Mouse (Mus musculus) limb, embryonic 10.5 days (tissue): ENCODE data around the gene Tardbp. TPM values are rescaled to one million over a fixed set of nuclear protein-coding genes. Genes with fewer than 3 reads are reported as not detected.

Experiments
- DNase-seq: peaks from one replicate; pipeline ENCODE4 v3.0.0-alpha.2; 2017; ENCODE audit warnings: low spot score
- H3K27ac ChIP-seq: fragments of 300-500 bp; sonication (generic); 2 replicates; pipeline ENCODE4 v1.5.1; 2016; ENCODE audit warnings: mild to moderate bottlenecking
- H3K27me3 ChIP-seq: fragments of 300-500 bp; sonication (generic); 2 replicates; pipeline ENCODE4 v1.6.1; 2016; ENCODE audit warnings: low read depth, mild to moderate bottlenecking; ENCODE audit not compliant: poor library complexity, severe bottlenecking
- H3K36me3 ChIP-seq: fragments of 300-500 bp; sonication (generic); 2 replicates; pipeline ENCODE4 v1.6.1; 2016; ENCODE audit warnings: mild to moderate bottlenecking, moderate library complexity
- H3K4me1 ChIP-seq: fragments of 300-500 bp; sonication (generic); 2 replicates; pipeline ENCODE4 v1.6.1; 2016
- H3K4me3 ChIP-seq: fragments of 300-500 bp; sonication (generic); 2 replicates; pipeline ENCODE4 v1.5.1; 2016; ENCODE audit warnings: mild to moderate bottlenecking, moderate library complexity
- H3K9me3 ChIP-seq: fragments of 300-500 bp; sonication (generic); replicated peaks from 2 replicates; pipeline ENCODE4 v1.6.1; 2016; ENCODE audit warnings: mild to moderate bottlenecking
- WGBS: fragments of 180-500 bp; shearing (Covaris S2); methylation state at CpG from one replicate; pipeline ENCODE4 v1.1.7; 2016; 5-methylcytosine and 5-hydroxymethylcytosine counted together
- polyA plus RNA-seq: library from polyadenylated mRNA; unstranded; fragments of >200 nt; fragmentation: Nextera tagmentation; extraction: Ambion mirVana; gene quantifications from 2 replicates; pipeline ENCODE4 v1.2.1, GENCODE M21; 2016

The Tardbp gene
- polyA plus RNA-seq, 1 experiment from 2014 or later: 455 TPM

DNA sequence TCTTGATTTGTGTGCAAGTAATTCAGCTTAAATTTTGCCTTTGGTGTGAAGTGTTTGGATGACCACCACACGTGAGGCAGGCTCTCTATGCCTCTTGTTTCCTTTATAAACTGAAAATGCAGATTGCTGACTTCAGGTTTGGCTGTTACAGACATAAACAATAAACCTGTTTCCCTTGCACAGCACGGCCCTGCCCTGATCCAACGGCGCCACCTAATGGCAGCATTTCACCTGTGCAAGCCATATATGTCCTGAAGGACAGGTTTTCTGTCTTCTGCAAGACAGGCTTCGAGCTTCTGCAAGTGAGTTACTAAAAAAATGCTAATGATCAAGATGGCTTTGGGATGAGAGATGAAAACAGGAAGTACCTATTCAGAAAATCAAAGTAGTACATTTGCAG is 19.1 kb downstream of the Tardbp start:
- no peaks in the 10 kb centered on the region for H3K27me3 ChIP-seq
- peaks cover 48% of the 10 kb centered on the region for H3K36me3 ChIP-seq
- H3K27ac ChIP-seq: no peak overlapping the region
- WGBS: 28% methylated on average over 5 of the region's 5 CpGs
- H3K9me3 ChIP-seq: no peaks in the 10 kb centered on the region
- H3K4me3 ChIP-seq: no peak overlapping the region
- H3K4me1 ChIP-seq: no peaks in the 10 kb centered on the region; the same call in 1 of the 2 replicates
- peak; percentile 64 for DNase-seq

DNA sequence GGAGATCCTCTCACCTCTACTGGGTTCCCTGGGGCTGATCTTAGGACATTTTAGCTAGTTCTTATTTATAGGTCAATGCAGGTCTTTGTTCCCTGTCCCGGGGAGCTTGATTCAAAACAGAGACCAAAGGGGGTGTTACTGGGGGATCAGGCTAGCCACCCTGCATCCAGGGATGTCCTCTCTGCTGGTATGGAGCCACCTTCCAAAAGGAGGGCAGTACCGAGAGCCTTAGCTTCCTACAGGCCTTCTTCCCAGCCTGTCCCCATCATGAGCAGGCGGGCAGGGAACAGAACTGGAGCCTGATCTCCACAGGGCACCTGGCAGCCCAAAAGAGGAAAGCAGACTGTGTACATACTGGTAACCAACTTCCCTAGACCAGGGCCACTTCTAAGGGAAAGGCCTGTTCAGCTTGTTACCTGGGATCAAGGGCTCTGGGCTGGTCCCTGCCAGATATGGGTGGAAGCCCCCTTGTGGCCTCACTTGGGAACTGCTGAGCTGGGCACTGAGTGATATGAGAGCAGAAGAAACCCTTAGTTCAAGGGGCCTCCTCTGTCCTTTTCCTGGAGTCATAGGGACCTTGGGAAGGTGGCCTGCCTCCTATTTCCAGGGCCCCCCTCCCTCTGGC is 22.2 kb downstream of the Tardbp start:
- 90% methylated on average over 3 of the region's 3 CpGs for WGBS
- peak; percentile 77 for DNase-seq

DNA sequence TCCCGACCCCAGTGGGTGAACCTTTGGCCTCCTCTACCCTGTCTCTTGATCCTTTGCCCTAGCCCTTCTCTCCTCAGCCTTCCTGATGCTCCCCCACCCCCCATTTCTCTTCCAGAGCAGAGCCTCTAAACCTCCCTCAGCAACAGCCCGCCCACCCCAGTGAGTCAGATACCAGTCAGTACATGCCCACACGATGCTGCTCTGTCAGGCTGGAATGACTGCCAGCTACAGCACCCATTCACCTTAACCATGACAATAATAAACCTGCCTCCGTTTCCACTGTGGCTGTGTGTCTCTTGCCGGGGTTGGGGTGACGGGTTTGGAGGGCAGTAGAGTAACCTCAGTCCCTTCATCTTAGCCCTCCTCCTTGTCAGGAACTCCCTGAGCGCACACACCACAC is 22.7 kb downstream of the Tardbp start:
- H3K27ac ChIP-seq: no peak overlapping the region
- H3K36me3 ChIP-seq: peaks cover 28% of the 10 kb centered on the region
- no peaks in the 10 kb centered on the region; the same call in 1 of the 2 replicates for H3K4me1 ChIP-seq
- peak; percentile 29 for DNase-seq
- no peaks in the 10 kb centered on the region for H3K9me3 ChIP-seq
- no peaks in the 10 kb centered on the region for H3K27me3 ChIP-seq
- no peak overlapping the region for H3K4me3 ChIP-seq
- 74% methylated on average over 7 of the region's 7 CpGs for WGBS

More for the DNA sequence above, 22.2 kb downstream of the Tardbp start:
- Histone ChIP-seq H3K4me1 (no peaks in the 10 kb centered on the region; the same call in 1 of the 2 replicates), H3K36me3 (peaks cover 28% of the 10 kb centered on the region), H3K27ac (no peak overlapping the region), H3K9me3 (no peaks in the 10 kb centered on the region), H3K4me3 (no peak overlapping the region), H3K27me3 (no peaks in the 10 kb centered on the region)

GRCm38 (mm10) chr4:148603376-148604139 is 23.3 kb downstream of the Tardbp start:
- WGBS: 69% methylated on average over 10 of the region's 10 CpGs
- no peak for DNase-seq
- Histone ChIP-seq H3K27me3 (no peaks in the 10 kb centered on the region), H3K4me1 (no peaks in the 10 kb centered on the region; the same call in 1 of the 2 replicates), H3K27ac (no peak overlapping the region), H3K9me3 (no peaks in the 10 kb centered on the region; the same call in 1 of the 2 replicates), H3K4me3 (no peak overlapping the region), H3K36me3 (peaks cover 31% of the 10 kb centered on the region)

- no peak within 1 kb of the TSS for H3K4me3 ChIP-seq
Measured at GRCm38 (mm10) chr4:148602357-148603120, 24.3 kb downstream of the Tardbp start, which contains the start of gene Masp2. Gene Masp2 (plus strand): TSS chr4:148602554.

GRCm38 (mm10) chr4:148601871-148602270 is 24.9 kb downstream of the Tardbp start:
- Histone ChIP-seq H3K36me3 (peaks cover 37% of the 10 kb centered on the region), H3K27me3 (no peaks in the 10 kb centered on the region), H3K9me3 (no peaks in the 10 kb centered on the region; the same call in 1 of the 2 replicates), H3K4me1 (no peaks in the 10 kb centered on the region; the same call in 1 of the 2 replicates), H3K27ac (no peak overlapping the region), H3K4me3 (no peak overlapping the region)
- no peak for DNase-seq
- WGBS: 86% methylated on average over 4 of the region's 4 CpGs

More at GRCm38 (mm10) chr4:148602357-148603120, 24.3 kb downstream of the Tardbp start, which contains the start of gene Masp2:
- Histone ChIP-seq H3K27me3 (no peaks in the 10 kb centered on the region), H3K4me1 (no peaks in the 10 kb centered on the region; the same call in 1 of the 2 replicates), H3K9me3 (no peaks in the 10 kb centered on the region; the same call in 1 of the 2 replicates), H3K27ac (no peak within 1 kb of the TSS), H3K36me3 (peaks cover 35% of the 10 kb centered on the region)
- no peak for DNase-seq
- WGBS: 95% methylated on average over 14 of the region's 14 CpGs

- H3K27me3 ChIP-seq: no peaks in the 10 kb centered on the region
- H3K4me1 ChIP-seq: no peaks in the 10 kb centered on the region; the same call in 1 of the 2 replicates
- no peaks in the 10 kb centered on the region; the same call in 1 of the 2 replicates for H3K9me3 ChIP-seq
- no peak overlapping the region for H3K27ac ChIP-seq
- H3K4me3 ChIP-seq: no peak overlapping the region
- H3K36me3 ChIP-seq: peaks cover 53% of the 10 kb centered on the region
- no peak for DNase-seq
- 89% methylated on average over 4 of the region's 4 CpGs for WGBS
Measured at GRCm38 (mm10) chr4:148600316-148600715, 26.5 kb downstream of the Tardbp start.

GRCm38 (mm10) chr4:148598826-148599225 is 28.0 kb downstream of the Tardbp start:
- Histone ChIP-seq H3K36me3 (peaks cover 68% of the 10 kb centered on the region), H3K27ac (no peak overlapping the region), H3K27me3 (no peaks in the 10 kb centered on the region), H3K4me3 (no peak overlapping the region), H3K4me1 (0 out of 2 replicates have a peak, but pooled peaks cover 2% of the 10 kb centered on the region), H3K9me3 (no peaks in the 10 kb centered on the region; the same call in 1 of the 2 replicates)
- DNase-seq: no peak
- WGBS: 95% methylated on average over 12 of the region's 12 CpGs

DNA sequence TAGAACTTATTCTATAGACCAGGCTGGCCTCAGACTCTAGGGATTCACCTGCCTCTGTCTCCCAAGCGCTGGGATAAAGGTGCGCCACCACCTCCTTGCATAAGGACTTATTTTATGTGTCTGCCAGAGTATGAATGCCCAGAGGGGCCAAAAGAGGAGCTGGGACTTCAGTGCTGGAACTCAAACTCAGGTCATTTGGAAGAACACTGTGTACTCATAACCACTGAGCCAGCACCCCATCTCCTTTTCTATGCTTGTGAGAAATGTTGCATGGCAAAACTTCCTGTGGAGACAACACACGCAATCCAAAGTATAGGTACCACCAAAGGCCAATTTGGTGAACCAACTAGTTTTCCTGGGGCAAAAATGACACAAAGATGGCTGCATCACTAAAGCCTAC is 30.1 kb downstream of the Tardbp start:
- Histone ChIP-seq H3K27me3 (no peaks in the 10 kb centered on the region), H3K4me3 (no peak overlapping the region), H3K9me3 (no peaks in the 10 kb centered on the region; the same call in 1 of the 2 replicates), H3K4me1 (peaks cover 21% of the 10 kb centered on the region), H3K36me3 (peaks cover 84% of the 10 kb centered on the region), H3K27ac (no peak overlapping the region)
- WGBS: 96% methylated on average over 3 of the region's 3 CpGs
- DNase-seq: no peak

GRCm38 (mm10) chr4:148595916-148596315 is 30.9 kb downstream of the Tardbp start:
- Histone ChIP-seq H3K36me3 (peaks cover 86% of the 10 kb centered on the region), H3K4me3 (no peak overlapping the region), H3K4me1 (peaks cover 26% of the 10 kb centered on the region), H3K27ac (no peak overlapping the region), H3K27me3 (no peaks in the 10 kb centered on the region), H3K9me3 (no peaks in the 10 kb centered on the region; the same call in 1 of the 2 replicates)
- 92% methylated on average over 6 of the region's 6 CpGs for WGBS
- no peak for DNase-seq

GRCm38 (mm10) chr4:148593996-148594395 is 32.8 kb downstream of the Tardbp start:
- Histone ChIP-seq H3K36me3 (peaks cover 73% of the 10 kb centered on the region), H3K9me3 (no peaks in the 10 kb centered on the region; the same call in 1 of the 2 replicates), H3K27me3 (no peaks in the 10 kb centered on the region), H3K4me3 (no peak overlapping the region), H3K4me1 (peaks cover 35% of the 10 kb centered on the region), H3K27ac (no peak overlapping the region)
- WGBS: 95% methylated on average over 11 of the region's 11 CpGs
- DNase-seq: no peak

DNA sequence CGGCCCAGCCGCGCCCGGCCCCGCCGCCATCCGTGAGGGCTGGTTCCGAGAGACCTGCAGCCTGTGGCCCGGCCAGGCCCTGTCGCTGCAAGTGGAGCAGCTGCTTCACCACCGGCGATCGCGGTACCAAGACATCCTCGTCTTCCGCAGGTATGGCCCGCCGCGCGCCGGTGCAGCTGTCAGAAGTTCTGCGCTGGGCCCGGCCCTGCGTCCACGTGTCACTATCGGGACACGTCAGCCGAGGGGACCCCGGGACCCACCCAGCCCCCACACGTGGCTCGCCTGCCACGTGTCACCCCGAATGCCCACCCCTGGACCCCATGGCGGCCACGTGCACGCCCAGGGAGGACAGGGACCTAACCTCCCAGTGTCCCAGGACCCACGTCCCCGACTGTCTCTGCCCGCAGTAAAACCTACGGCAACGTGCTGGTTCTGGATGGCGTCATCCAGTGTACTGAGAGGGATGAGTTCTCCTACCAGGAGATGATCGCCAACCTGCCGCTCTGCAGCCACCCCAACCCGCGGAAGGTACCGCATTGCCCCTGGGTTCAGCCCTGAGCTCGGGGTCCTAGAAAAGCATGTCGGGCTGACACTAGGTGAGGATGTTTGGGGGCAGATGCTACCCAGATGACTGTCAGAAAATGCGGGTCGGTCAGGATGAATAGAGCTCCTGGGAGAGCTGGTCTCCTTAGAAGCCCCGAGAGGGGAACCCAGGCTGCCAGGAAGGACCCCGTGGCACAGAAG is 35.0 kb downstream of the Tardbp start:
- Histone ChIP-seq H3K4me1 (peaks cover 35% of the 10 kb centered on the region), H3K27me3 (no peaks in the 10 kb centered on the region), H3K27ac (peak overlapping the region; percentile 89), H3K36me3 (peaks cover 51% of the 10 kb centered on the region), H3K9me3 (no peaks in the 10 kb centered on the region), H3K4me3 (peak overlapping the region; percentile 89)
- WGBS: under 1% methylated on average over 53 of the region's 53 CpGs
- DNase-seq: no peak
